Mouse (Mus musculus): ENCODE measurements at regions not wholly inside any gene's neighbourhood (a gene's known extent, or its start where the extent isn't known, plus 50 kb on each side); places are given as distances from the start of the nearest gene placed in this dataset.
"Not testable (repeated sequence)": the region's sequence is repeated elsewhere in the genome, so short reads cannot be mapped to it uniquely, and the experiment has no call there.

DNA sequence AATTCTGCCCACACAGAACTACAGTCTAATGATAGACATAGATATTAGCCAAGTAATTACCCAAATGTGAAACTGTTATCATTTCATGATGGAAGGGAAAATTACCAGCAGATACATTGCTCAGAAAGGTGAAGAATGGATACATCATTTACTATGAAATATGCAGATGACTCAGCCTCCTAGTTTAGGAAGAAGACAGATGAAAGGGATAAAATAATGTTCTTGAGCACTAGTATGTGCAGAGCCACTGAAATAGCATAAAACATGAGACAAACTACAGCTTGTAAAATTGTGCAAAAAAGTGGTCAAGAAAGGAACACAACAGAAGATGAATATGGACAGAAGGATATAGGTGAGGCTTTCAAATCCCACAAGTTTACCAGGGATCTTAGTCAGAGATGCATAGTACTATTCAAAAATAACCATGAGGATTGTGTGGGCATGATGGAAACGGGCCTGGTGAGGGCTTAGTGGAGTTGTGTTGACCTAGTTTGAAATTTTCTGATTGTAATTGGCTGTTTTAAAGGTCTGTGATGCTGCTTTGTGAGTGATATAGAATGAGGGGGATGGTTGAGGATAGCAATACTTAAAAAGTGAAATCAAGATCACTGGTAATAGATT is 883.3 kb downstream of the Dnajb9 start:
- DNase-seq = peak; percentile 4

DNA sequence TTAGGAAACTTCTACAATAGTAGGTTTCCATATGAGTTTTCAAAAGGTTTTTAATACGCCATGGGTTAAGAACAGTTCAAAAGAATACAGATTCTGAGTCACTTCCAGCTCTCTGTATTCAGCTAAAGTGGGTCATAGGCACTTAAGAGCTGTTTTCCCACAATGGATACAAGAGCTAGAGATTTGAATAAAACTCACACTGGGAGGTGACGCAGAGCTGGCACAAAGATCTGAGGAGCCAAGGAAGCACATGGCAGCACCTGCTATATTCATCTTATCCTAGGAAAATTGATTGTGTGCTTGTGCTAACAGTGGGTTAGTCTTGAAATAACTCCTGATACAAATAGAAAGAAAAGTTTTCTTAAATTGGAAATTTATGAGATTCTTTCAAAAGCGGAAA is 899.8 kb downstream of the Dnajb9 start:
- peak; percentile 5 for DNase-seq

DNA sequence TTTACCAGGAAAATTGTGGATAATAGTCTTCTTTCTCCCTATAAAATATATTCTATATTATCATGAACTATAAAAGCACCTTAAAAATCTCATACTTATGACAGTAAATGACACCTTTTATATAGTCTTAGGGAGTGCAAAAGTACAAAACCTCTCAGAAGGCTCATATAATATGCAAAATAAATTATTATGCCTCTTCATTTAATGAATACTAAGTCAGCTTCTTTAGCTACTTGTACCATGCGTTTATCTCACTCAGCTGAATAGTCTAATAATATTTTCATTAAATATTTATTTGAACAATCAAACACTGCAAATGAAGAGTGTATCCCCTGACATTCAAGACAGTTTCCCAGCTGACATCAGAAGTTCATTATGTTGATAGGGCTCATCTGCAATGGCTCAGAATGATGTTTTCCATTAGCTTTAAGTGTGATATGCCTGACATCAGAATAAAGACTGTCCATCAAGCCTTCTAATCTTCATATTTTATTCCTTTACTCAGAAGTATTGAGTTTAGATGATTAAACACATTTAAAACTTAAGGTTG is 903.5 kb downstream of the Dnajb9 start:
- no peak for DNase-seq

DNA sequence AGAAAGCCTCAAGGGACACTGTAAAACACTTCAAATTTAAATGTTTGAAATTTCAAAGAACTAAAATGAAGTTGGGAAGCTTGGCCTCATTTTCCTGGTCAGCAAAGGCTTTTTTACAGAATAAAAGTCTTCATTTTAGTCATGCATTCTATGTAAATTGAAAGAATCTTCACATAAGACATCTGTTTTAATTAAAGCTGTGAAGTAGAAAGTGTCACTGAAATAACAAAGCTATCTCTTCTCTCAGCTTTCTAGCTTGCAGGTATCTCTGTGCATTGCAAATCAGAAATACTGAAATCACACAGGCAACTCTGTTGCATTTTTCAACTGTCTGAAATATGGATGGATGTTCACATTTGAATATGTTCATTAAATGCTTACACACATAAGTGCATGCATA is 909.6 kb downstream of the Dnajb9 start:
- DNase-seq = no peak

DNA sequence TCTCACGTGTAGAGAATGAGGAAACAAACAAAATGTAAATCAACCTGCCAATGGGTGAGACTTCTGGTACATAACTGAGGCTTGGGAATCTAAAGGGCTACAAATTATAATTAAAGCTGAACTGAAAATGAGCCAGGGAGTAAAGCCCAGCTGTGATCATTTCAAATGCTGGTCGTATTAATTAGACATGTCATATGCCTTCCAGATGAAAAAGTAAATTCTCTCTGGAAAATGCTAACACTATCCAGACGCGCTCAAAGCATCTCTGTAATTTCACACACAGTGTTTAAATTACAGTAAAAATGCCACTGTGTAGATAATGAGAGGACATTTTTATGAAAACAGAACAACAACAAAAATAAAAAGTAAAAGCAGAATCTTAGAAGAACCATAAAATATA is 929.7 kb downstream of the Dnajb9 start:
- no peak for DNase-seq

DNA sequence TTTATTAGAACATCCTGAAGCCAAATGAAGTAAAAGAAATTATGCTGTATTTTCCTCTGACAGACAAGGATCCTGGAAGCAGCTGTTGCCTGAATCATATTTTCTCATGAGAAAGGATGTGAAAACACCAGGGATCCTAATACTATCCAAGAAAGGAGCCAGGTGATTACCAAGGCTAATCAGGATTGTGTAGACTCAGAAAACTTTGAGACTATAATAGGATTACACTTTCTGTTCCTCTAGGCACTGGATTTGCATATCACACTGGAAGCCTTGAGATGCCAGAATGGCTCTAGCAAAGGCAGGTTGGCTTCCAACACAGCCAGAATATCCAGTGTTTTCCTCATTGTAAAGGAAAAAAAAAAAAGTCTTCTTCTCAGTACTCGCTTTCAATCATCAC is 945.1 kb downstream of the Dnajb9 start:
- no peak for DNase-seq

DNA sequence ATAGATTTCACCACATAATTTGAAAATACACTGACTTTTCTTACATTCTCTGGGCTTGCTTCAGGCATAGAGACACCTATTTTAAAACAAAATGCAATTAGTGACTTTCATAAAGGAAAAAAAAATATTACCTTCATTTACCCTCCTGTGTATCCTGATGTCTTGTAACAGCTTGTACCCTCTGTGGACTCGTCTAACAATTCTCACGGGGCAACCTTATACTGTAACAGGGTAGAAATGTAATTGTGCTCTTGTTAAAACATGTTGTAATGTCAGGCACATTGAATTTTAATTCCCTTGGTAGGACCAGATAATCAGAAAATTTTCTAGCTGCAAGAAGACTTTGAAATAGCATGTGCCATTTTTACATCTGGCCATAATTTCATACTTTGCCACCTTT is 946.3 kb downstream of the Dnajb9 start:
- DNase-seq = no peak

DNA sequence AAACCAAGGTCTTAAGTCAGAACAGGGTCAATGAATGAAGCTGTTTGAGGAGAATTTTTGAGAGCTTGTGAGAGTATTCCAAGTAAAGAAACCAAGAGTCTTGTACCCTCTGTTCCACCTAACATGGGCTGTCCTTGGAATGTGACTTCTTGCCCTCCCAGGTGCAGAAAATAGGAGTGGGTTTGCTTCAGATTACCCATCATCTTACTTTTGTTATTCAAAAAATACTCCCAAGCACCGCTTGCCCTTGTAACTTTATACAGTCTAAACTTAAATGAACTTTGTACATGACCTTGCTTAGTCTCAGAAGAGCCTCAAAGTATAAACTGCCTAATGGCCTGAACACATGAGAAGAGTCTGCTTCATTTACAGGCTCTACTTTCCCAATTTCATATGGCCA is 984.2 kb downstream of the Dnajb9 start:
- DNase-seq = no peak

DNA sequence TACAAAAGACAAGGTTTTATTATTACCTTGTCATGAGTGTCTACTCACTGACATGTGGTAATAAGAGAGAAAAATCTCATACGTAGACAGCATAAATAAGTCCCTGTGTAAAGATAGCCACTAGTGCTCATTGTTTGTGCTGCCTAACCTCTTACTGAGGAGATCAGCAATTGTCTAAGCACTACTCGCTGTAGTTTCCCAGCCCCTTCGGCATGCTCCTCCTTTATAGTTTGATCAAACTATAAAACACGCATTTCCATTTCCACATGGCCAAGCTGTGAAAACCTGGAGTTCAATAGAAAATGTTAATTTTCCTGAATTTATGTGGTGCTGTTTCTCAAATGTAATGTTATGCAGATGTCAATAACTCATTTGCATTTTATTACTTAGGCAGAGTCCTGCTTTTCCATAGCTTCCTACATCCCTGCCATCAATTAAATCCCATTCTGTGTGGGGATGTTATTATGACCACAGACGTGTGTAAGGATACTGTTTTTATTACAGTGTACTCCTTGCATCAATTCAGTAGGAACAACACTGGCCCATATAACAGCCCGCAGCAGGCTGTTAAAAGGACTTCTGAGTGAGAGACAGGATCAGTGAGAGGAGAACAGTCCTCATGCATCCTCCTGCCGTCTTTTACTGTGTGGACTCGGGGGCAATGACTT is 986.2 kb downstream of the Dnajb9 start:
- no peak for DNase-seq

DNA sequence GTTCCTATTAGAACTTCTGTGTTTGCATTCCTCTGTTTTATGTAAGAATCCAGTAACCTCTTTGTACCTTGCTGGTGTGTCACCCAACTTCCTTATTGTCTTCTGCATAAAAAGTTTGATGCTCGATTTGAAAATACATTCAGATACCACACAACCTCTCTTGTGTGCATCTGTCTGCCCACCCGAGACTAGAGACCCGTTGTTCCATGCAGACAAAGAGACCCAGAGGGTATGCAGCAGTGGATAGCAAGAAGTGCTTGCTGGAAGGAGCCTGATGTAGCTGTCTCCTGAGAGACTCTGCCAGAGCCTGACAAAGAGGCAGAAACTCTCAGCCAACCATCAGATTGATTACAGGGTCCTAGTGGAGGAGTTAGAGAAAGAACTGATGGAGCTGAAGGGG is 997.8 kb downstream of the Dnajb9 start:
- not testable (repeated sequence) for DNase-seq

DNA sequence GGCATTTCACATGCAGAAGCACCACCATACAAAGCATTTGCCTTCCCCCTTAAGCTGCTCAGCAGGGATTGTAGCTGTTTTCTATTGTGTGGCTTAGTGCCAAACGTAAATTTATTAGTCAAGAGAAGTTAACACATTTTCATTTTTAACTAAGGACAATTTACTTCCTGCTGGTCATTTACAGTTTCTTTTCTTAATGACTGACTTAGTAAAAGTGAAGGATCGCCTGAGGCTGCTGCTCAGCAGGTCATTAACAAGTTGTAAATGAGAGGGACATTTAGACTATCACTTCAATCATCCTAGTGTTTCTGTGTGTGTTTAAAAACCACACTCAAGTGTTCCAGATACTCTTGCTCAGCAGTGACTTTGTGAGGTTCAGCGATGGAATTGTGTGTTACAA is 1005.5 kb downstream of the Dnajb9 start:
- DNase-seq = no peak

Measured in right cerebral cortex, adult 18-20 months (tissue).